Mouse (Mus musculus) midbrain, embryonic 11.5 days (tissue): ENCODE measurements around the gene Rnf213. TPM values are rescaled to one million over a fixed set of nuclear protein-coding genes. Genes with fewer than 3 reads are reported as not detected.
A peak's percentile ranks its signal among the peaks of the same experiment; 100 is the strongest.

Experiments used
- ATAC-seq: fragments of 200-750 bp; cut with Nextera tagmentation; 2 replicates; pipeline ENCODE4 v1.8.0; 2017; ENCODE audit warnings: moderate TSS enrichment, moderate library complexity; ENCODE audit not compliant: low FRiP score
- DNase-seq: peaks from one replicate; pipeline ENCODE4 v3.0.0; 2015; ENCODE audit warnings: low spot score; ENCODE audit errors: missing footprints
- H3K27ac ChIP-seq: fragments of 300-500 bp; sonication (generic); 2 replicates; pipeline ENCODE4 v1.5.1; 2014; ENCODE audit warnings: low read depth, low read length
- H3K27me3 ChIP-seq: fragments of 300-500 bp; sonication (generic); 2 replicates; pipeline ENCODE4 v1.6.1; 2014; ENCODE audit warnings: mild to moderate bottlenecking, low read length, moderate library complexity, mixed read lengths; ENCODE audit not compliant: control insufficient read depth, insufficient read depth
- H3K36me3 ChIP-seq: fragments of 300-500 bp; sonication (generic); 2 replicates; pipeline ENCODE4 v1.6.1; 2014; ENCODE audit warnings: mild to moderate bottlenecking, low read length, moderate library complexity, mixed read lengths; ENCODE audit not compliant: control insufficient read depth, insufficient read depth
- H3K4me1 ChIP-seq: fragments of 300-500 bp; sonication (generic); 2 replicates; pipeline ENCODE4 v1.6.1; 2014; ENCODE audit warnings: low read length; ENCODE audit not compliant: control insufficient read depth, insufficient read depth
- H3K4me2 ChIP-seq: fragments of 300-500 bp; sonication (generic); 2 replicates; pipeline ENCODE4 v1.6.1; 2014; ENCODE audit warnings: mild to moderate bottlenecking, moderate library complexity
- H3K4me3 ChIP-seq: fragments of 300-500 bp; sonication (generic); 2 replicates; pipeline ENCODE4 v1.5.1; 2014; ENCODE audit warnings: low read depth, low read length
- H3K9ac ChIP-seq: fragments of 300-500 bp; sonication (generic); 2 replicates; pipeline ENCODE4 v1.6.1; 2014; ENCODE audit warnings: low read length
- H3K9me3 ChIP-seq: fragments of 300-500 bp; sonication (generic); 2 replicates; pipeline ENCODE4 v1.6.1; 2016; ENCODE audit warnings: low read length; ENCODE audit not compliant: control insufficient read depth
- WGBS: fragments of 180-500 bp; shearing (Covaris S2); extraction: QIAGEN DNeasy Blood & Tissue Kit; methylation state at CpG from one replicate; pipeline ENCODE4 v1.1.7; 2014; 5-methylcytosine and 5-hydroxymethylcytosine counted together
- polyA plus RNA-seq: library from polyadenylated mRNA; unstranded; fragments of >200 nt; fragmentation: Nextera tagmentation; extraction: Ambion mirVana; gene quantifications from 2 replicates; pipeline ENCODE4 v1.2.1, GENCODE M21; 2014

Gene Rnf213
- polyA plus RNA-seq, 1 experiment from 2014 or later = 1.7 TPM

DNA sequence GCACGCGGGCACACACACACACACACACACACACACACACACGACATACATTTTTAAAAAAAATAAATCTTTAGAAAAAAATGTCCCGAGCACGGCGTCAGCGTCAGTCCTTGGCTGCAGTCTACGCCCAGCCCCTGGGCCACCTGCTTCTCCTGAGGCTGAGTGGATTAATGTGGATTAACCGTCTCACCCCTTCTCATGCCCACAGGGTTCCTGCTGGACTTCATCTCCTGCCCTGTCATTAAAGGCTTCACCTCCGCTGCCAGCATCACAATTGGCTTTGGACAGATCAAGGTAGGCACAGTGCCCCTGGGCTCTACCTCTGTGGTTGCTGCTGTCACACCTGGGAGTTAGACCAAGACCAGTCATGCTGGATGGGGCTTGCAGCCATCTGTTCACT, 33.8 kb upstream of the Rnf213 start:
- 87% methylated on average over 10 of the region's 10 CpGs for WGBS
- peaks cover 27% of the 10 kb centered on the region for H3K4me1 ChIP-seq
- H3K27me3 ChIP-seq = no peaks in the 10 kb centered on the region
- no peak overlapping the region for H3K9ac ChIP-seq
- H3K4me2 ChIP-seq = no peak overlapping the region
- ATAC-seq = no peak
- no peaks in the 10 kb centered on the region for H3K36me3 ChIP-seq
- no peak overlapping the region for H3K4me3 ChIP-seq
- DNase-seq = no peak
- no peaks in the 10 kb centered on the region for H3K9me3 ChIP-seq
- H3K27ac ChIP-seq = no peak overlapping the region

DNA sequence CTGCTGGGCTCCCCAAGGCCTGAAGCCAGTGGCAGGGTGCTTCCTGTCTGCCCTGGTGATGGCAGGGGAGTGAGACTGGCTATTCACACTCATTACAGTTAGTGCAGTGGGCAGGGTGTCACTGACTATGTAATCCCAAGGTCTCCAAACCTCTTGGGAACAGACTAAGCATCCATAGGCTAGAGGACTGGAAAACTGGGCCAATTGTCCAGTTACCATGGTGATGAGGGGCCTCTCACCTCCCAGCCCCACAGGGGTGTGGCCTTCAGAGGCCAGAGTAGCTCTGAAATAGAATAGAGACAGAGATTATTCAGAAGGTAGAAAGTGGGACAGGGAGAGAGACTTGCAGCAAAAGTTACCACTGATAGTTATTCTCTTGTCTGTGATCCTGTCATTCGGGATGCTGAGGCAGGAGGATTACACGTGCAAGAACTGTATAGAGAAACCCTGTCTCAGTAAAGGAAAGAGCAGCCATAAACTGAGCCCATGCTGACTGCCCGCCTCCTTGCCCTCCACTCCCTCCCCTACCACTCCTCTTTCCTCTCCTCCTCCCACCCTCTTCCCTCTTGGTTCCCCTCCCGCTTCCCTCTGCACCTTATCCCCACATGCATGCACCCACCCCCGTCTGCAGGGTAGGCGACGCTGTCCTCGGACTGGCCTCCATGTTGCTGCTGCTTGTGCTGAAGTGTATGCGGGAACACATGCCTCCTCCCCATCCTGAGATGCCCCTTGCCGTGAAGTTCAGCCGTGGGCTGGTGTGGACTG, 29.9 kb upstream of the Rnf213 start:
- ATAC-seq (peak; percentile 73), DNase-seq (peak; percentile 89)
- 0 out of 2 replicates have a peak overlapping the region, but pooled peaks have one; percentile 11 for H3K4me3 ChIP-seq
- H3K36me3 ChIP-seq = peaks cover 2% of the 10 kb centered on the region; the same call in 1 of the 2 replicates
- peak overlapping the region; percentile 33; the same call in 1 of the 2 replicates for H3K9ac ChIP-seq
- H3K27ac ChIP-seq = peak overlapping the region; percentile 31
- H3K9me3 ChIP-seq = no peaks in the 10 kb centered on the region
- H3K27me3 ChIP-seq = no peaks in the 10 kb centered on the region
- 25% methylated on average over 11 of the region's 11 CpGs for WGBS
- H3K4me2 ChIP-seq = peak overlapping the region; percentile 44
- H3K4me1 ChIP-seq = peaks cover 16% of the 10 kb centered on the region

DNA sequence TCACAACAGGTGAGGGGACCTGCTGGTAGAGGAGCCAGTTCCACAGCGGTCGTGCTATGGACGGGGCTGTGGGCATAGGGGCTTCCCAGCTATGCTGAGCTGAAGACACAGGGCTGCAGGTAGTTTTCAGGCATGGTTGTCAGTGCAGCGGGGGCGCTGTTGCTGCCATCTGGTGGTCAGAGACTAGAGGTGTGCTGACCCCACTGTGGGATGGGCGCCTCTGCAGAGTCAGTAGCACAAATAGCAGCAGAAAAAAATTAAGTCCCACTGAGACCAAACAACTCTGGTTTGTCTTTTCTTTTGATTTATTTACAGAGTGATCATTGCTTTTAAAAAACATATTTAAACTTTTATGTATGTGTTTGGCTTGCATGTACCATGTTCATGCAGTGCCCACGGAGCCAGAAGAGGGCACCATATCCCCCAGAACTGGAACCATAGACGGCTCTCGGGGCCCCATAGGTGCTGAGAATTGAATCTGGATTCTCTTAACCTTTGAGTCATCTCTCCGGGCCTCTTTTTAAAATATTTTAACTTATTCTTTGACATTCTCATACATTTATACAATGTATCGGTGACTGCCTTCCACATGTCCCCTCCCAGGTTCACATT, 29.3 kb upstream of the Rnf213 start:
- H3K4me1 ChIP-seq = peaks cover 16% of the 10 kb centered on the region
- no peaks in the 10 kb centered on the region for H3K27me3 ChIP-seq
- H3K9ac ChIP-seq = peak overlapping the region; percentile 33; the same call in 1 of the 2 replicates
- DNase-seq = peak; percentile 97
- 0 out of 2 replicates have a peak overlapping the region, but pooled peaks have one; percentile 11 for H3K4me3 ChIP-seq
- H3K36me3 ChIP-seq = peaks cover 2% of the 10 kb centered on the region; the same call in 1 of the 2 replicates
- peak overlapping the region; percentile 44 for H3K4me2 ChIP-seq
- ATAC-seq = peak; percentile 83
- 0 out of 2 replicates have a peak overlapping the region, but pooled peaks have one; percentile 31 for H3K27ac ChIP-seq
- no peaks in the 10 kb centered on the region for H3K9me3 ChIP-seq
- WGBS = 27% methylated on average over 11 of the region's 11 CpGs

DNA sequence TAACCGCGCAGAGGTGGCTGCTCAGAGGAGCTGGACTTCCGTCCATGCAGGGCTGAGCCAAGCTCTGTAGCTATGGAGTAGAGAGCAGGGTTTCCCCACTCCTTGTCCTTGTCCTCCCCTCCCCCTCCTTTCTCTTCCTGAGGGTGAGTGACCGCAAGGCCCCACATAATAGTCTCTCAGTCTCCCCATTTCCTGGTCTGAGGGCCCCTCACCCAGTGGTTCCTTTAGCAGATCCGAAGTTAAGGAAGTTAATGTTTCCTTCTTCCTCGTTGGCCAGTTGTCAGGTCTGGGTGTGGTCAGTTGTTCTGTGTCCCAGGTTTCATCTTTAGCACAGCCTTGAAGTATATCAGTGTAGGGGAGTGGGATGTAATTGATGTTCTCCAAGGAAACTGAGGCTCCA, 17.5 kb upstream of the Rnf213 start:
- Histone ChIP-seq H3K27me3 (no peaks in the 10 kb centered on the region), H3K36me3 (peaks cover 3% of the 10 kb centered on the region; the same call in 1 of the 2 replicates), H3K9me3 (no peaks in the 10 kb centered on the region), H3K9ac (no peak overlapping the region), H3K4me3 (no peak overlapping the region), H3K27ac (no peak overlapping the region), H3K4me1 (no peaks in the 10 kb centered on the region), H3K4me2 (no peak overlapping the region)
- no peak for DNase-seq
- no peak for ATAC-seq
- 84% methylated on average over 6 of the region's 6 CpGs for WGBS

DNA sequence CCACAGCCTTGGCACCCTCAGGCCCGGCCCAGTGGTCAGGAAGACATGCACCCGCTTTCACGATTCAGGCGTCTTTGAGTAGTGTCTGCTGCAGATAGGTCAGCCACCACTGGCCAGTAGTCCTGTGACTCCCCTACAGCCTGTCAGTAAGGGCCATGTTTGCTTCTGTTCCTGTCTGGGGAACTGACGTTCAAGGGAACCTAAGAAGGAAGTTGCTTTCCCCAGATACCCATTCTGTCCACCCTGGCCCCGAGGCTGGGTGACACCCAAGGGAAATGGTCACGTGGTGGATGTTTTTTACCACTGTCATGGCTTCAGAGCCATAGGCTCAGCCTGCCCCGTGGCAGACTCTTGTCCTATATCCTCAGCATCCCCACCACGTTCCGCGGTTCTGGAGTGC, 15.6 kb upstream of the Rnf213 start:
- H3K27me3 ChIP-seq = no peaks in the 10 kb centered on the region
- 93% methylated on average over 11 of the region's 11 CpGs for WGBS
- no peaks in the 10 kb centered on the region for H3K9me3 ChIP-seq
- no peak overlapping the region for H3K27ac ChIP-seq
- H3K4me3 ChIP-seq = no peak overlapping the region
- H3K4me1 ChIP-seq = no peaks in the 10 kb centered on the region
- ATAC-seq = no peak
- H3K4me2 ChIP-seq = no peak overlapping the region
- DNase-seq = no peak
- peaks cover 3% of the 10 kb centered on the region; the same call in 1 of the 2 replicates for H3K36me3 ChIP-seq
- no peak overlapping the region for H3K9ac ChIP-seq

DNA sequence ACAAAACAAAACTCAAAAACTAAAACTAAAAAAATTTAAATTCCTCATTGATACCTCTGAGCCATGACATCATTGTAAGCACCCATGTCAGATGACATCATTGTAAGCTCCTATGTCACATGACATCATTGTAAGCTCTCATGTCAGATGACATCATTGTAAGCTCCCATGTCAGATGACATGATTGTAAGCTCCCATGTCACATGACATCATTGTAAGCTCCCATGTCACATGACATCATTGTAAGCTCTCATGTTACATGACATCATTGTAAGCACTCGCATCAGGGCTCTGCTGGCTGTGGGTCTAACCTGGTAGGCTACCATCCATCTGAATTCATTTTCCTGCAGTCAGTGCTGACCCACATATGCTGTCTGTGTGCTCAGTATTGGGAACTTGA, 14.3 kb upstream of the Rnf213 start:
- Histone ChIP-seq H3K27me3 (no peaks in the 10 kb centered on the region), H3K9ac (no peak overlapping the region), H3K4me3 (no peak overlapping the region), H3K9me3 (no peaks in the 10 kb centered on the region), H3K4me1 (no peaks in the 10 kb centered on the region), H3K36me3 (peaks cover 3% of the 10 kb centered on the region; the same call in 1 of the 2 replicates), H3K4me2 (no peak overlapping the region), H3K27ac (no peak overlapping the region)
- 98% methylated on average over 1 of the region's 1 CpGs for WGBS
- ATAC-seq (no peak), DNase-seq (no peak)

DNA sequence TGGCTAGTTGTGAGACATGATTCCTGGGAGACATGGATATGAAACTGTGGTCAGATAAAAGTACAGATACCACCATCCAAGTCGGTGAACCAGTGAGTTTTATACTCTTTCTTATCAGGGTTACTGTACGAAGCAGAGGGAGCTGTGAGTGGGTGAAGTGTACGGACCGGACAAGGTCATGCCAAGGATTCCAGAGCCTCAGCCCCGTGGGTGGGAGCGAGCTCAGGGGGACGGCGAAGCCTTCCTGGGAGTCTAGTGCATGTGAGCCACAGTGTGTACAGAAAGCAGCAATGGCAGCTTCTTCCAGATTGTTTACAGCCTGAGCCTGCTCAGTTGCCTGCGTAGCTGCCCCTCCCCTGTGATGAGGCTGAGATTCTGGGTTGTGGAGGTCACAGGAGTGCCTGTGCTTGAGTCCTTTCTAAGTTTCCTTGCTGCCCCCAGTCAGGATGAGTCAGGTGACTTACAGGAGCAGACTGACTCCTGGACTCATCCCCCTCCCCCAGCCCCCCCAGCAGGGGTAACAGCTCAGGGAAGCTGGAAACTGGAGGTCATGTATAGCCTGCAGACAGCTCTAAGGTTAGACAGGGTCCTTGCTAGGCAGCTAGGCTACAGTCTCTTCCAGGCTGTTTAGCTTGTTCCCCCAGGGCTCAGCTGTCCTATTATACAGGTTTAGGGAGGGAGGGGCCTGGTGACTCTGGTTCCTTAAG, 11.1 kb upstream of the Rnf213 start:
- Histone ChIP-seq H3K9ac (no peak overlapping the region), H3K27ac (no peak overlapping the region), H3K27me3 (no peaks in the 10 kb centered on the region), H3K4me2 (no peak overlapping the region), H3K9me3 (no peaks in the 10 kb centered on the region), H3K4me3 (no peak overlapping the region), H3K4me1 (no peaks in the 10 kb centered on the region), H3K36me3 (peaks cover 3% of the 10 kb centered on the region; the same call in 1 of the 2 replicates)
- 82% methylated on average over 9 of the region's 9 CpGs for WGBS
- DNase-seq = no peak
- ATAC-seq = no peak

DNA sequence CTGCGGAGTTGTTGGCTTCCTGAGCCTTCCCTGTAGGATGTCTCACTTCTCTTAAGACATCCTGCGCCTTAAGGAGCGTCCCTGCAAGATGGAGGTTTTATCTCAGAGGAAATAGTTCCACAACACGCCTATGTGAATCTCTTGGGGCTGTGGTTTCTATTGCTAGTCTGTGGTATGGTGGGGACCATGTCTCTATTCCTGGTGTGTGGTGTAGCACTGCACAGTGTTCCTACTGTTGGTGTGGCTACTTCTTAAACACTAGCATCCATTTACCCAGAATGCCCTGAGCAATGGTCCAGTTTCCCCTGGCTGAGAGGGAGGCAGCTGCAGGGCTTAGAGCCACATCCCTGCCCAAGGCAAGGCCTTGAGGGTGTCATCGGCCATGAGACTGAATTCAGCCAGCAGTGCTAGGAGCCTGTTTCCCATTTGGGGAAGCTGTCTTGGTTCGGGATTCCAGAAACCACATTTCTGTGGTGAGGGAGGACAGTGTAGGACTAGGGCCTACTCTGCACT, 10.5 kb upstream of the Rnf213 start:
- Histone ChIP-seq H3K4me1 (no peaks in the 10 kb centered on the region), H3K4me3 (no peak overlapping the region), H3K27ac (no peak overlapping the region), H3K4me2 (no peak overlapping the region), H3K27me3 (no peaks in the 10 kb centered on the region), H3K36me3 (peaks cover 3% of the 10 kb centered on the region; the same call in 1 of the 2 replicates), H3K9me3 (no peaks in the 10 kb centered on the region), H3K9ac (no peak overlapping the region)
- ATAC-seq (no peak), DNase-seq (no peak)
- 73% methylated on average over 6 of the region's 6 CpGs for WGBS
